Mouse (Mus musculus) embryonic facial prominence, embryonic 15.5 days (tissue): Measurements from ENCODE around the gene Mrpl10. TPM values are rescaled to one million over a fixed set of nuclear protein-coding genes. Genes with fewer than 3 reads are reported as not detected.

Source experiments
- microRNA-seq: library from miRNA; unstranded; fragments of <30 nt; microRNA quantifications from one replicate; pipeline ENCODE4, GENCODE M21; 2016; ENCODE audit warnings: borderline number of aligned reads
- polyA plus RNA-seq: library from polyadenylated mRNA; unstranded; fragments of >200 nt; fragmentation: Nextera tagmentation; extraction: Ambion mirVana; gene quantifications from 2 replicates; pipeline ENCODE4 v1.2.1, GENCODE M21; 2015

The Mrpl10 gene
- polyA plus RNA-seq, 1 experiment from 2014 or later, result 77.9 TPM

Small RNA genes lying within 50 kb of the gene (microRNA-seq; reads per million reads assigned to microRNA genes)
- 1.4 reads per million for gene Mir8103

Other genes with a start within 250 kb of the Mrpl10 start
- 71.7 and 76.0 TPM in 2 replicates for gene Nfe2l1, start 211.6 kb upstream of the Mrpl10 start, polyA plus RNA-seq
- gene Copz2, start 191.7 kb upstream of the Mrpl10 start, polyA plus RNA-seq, result 191 and 194 TPM in 2 replicates
- 77.7 and 82.3 TPM in 2 replicates for gene Cdk5rap3, start 125.1 kb upstream of the Mrpl10 start, polyA plus RNA-seq
- gene Prr15l, start 113.5 kb upstream of the Mrpl10 start, polyA plus RNA-seq, result 5.6 and 6.1 TPM in 2 replicates
- gene Pnpo, start 97.6 kb upstream of the Mrpl10 start, polyA plus RNA-seq, result 28.2 and 30.5 TPM in 2 replicates
- gene Sp2, start 58.6 kb upstream of the Mrpl10 start, polyA plus RNA-seq, result 16.8 and 17.9 TPM in 2 replicates
- 18.5 and 26.7 TPM in 2 replicates for gene Sp6, start 28.2 kb upstream of the Mrpl10 start, polyA plus RNA-seq
- 22.5 and 23.9 TPM in 2 replicates for gene Scrn2, start 11.6 kb upstream of the Mrpl10 start, polyA plus RNA-seq
- 9.5 and 21.4 TPM in 2 replicates for gene Lrrc46, start 153 bp upstream of the Mrpl10 start, polyA plus RNA-seq
- 10.4 and 10.8 TPM in 2 replicates for gene Osbpl7, start 9.1 kb downstream of the Mrpl10 start, polyA plus RNA-seq
- 0.07 and 0.15 TPM in 2 replicates for gene Tbx21, start 73.8 kb downstream of the Mrpl10 start, polyA plus RNA-seq
- 8.9 and 9.5 TPM in 2 replicates for gene Tbkbp1, start 109.9 kb downstream of the Mrpl10 start, polyA plus RNA-seq
- 43.8 and 49.9 TPM in 2 replicates for gene Kpnb1, start 146.3 kb downstream of the Mrpl10 start, polyA plus RNA-seq
- gene Npepps, start 239.1 kb downstream of the Mrpl10 start, polyA plus RNA-seq, result 93.3 and 102 TPM in 2 replicates